Mouse (Mus musculus) c-Kit-positive CD71-positive TER-119-negative erythroid progenitor cells, embryonic 14.5 days (primary cell): ENCODE data around the gene Bglap3.
"Not testable (repeated sequence)": the region's sequence is repeated elsewhere in the genome, so short reads cannot be mapped to it uniquely, and the experiment has no call there.

Experiments used
- DNase-seq: peaks from one replicate; pipeline ENCODE4 v3.0.0-alpha.2; 2013; ENCODE audit warnings: low read depth

Gene Bglap3

DNA sequence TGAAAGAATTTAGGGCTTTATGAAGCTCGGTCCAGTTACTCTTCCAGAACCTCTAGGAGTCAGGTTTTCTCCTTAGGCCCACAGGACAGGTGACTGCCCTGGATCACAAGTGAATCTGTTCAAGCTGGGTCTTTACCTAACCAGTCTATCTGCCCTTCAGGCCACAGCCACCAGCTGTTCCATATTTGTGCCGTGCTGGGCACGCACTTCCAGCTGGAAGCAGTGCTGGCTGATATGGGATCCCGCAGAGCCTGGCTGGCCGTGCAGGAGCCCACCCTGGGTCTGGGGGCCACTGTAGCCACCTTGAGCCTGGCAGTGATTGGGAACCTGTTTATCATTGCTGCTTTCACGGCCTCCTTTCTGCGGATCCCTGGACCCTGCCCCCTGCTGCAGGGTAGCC, 4.1 kb upstream of the Bglap3 start:
- DNase-seq: not testable (repeated sequence)

DNA sequence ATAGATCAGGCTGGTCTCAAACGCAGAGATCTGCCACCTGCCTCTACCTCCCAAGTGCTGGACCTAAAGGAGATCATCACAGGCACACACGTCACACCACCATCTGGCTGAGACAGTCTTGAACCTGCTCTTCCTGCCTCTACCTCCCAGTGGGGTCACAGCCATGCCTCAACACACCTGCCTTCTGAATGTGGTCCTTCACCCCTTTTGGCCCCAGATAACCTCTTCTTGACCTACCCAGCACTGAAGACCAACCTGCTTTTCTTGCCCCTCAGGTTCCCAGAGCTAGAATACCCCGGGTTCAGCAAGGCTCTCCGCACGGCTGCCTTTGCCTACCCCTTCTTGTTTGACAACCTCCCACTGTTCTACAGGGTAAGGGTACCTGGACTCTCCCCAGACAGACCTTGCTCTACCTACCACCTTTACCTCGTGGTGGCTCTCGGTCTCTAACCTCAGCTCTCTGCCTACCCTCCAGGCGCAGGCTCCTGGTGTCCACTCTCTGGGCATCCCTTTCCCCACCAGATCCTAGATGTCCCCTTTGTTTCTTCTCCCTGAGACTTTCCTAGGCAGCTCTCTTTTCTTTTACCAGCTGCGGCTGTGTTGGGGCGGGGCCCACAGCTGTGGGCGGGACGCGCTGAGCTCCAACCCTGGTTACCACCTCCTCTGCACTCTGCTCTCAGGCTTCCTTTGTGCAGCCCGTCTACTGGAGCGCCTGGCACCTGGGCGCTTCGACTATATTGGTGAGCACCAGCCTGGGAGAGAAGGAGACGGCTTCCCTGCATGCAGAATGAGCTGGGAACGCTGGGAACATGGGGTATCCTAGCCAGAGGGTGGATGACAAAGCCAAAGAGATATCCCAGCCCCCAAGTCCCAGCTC, 3.4 kb upstream of the Bglap3 start:
- peak; percentile 34 for DNase-seq

DNA sequence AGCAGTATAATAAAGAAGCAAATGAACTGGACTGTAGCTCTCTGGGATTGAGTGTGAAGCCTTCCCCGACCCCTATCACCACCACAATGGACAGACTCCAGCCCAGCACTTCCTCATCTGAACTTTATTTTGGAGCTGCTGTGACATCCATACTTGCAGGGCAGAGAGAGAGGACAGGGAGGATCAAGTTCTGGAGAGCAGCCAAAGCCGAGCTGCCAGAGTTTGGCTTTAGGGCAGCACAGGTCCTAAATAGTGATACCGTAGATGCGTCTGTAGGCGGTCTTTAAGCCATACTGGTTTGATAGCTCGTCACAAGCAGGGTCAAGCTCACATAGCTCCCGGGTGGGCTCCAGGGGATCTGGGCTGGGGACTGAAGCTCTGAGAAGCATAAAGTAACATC, 4.0 kb downstream of the Bglap3 start:
- DNase-seq: not testable (repeated sequence)

DNA sequence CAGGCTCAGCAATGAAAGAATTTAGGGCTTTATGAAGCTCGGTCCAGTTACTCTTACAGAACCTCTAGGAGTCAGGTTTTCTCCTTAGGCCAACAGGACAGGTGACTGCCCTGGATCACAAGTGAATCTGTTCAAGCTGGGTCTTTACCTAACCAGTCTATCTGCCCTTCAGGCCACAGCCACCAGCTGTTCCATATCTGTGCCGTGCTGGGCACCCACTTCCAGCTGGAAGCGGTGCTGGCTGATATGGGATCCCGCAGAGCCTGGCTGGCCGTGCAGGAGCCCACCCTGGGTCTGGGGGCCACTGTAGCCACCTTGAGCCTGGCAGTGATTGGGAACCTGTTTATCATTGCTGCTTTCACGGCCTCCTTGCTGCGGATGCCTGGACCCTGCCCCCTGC, 5.0 kb downstream of the Bglap3 start:
- not testable (repeated sequence) for DNase-seq

DNA sequence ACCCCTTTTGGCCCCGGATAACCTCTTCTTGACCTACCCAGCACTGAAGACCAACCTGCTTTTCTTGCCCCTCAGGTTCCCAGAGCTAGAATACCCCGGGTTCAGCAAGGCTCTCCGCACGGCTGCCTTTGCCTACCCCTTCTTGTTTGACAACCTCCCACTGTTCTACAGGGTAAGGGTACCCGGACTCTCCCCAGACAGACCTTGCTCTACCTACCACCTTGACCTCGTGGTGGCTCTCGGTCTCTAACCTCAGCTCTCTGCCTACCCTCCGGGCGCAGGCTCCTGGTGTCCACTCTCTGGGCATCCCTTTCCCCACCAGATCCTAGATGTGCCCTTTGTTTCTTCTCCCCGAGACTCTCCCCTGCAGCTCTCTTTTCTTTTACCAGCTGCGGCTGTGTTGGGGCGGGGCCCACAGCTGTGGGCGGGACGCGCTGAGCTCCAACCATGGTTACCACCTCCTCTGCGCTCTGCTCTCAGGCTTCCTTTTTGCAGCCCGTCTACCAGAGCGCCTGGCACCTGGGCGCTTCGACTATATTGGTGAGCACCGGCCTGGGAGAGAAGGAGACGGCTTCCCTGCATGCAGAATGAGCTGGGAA, 5.6 kb downstream of the Bglap3 start:
- DNase-seq: not testable (repeated sequence)

DNA sequence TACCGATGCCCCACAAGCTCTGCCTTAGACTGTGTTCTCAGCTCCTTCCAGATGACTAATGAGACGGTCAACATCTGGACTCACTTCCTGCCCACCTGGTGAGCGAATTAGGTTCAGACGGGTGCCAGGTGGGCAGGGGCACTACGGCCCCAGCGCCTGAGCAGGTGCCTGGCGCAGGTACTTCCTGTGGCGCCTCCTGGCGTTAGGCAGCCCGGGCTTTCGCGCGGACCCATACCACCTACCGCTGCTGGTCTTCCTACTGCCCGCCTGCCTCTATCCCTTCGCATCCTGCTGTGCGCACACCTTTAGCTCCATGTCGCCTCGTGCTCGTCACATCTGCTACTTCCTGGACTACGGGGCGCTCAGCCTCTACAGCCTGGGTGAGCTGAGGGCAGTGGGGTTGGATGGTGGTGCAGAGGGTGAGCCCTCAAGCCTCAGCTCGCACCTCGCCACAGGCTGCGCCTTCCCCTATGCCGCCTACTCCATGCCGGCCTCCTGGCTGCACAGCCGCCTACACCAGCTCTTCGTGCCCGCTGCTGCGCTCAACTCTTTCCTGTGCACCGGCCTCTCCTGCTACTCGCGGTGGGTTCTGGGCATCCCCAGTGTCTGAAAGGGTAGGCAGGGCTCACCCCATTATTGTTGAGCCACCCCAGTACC, 6.7 kb downstream of the Bglap3 start:
- no peak for DNase-seq

DNA sequence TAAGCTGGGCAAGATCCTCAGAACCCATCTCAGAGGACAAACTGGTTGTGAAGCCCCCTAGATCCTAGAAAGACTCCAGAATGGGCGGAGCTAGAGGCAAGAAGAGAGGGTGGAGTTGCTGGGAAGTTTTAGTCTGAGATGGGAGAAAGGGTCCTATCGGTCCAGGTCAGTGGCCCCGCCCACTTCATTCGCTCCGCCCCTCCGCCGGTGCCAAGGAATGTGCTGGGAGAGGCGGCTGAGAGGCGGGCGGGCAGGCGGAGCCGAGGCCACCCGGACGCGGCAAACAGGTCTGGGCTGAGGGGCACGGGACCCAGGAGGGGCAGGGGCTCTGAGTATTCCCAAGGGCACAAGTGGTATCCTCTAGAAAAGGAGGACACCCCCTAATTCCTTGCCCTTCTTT, 8.2 kb downstream of the Bglap3 start, which contains the start of gene Paqr6:
Gene Paqr6 (plus strand): TSS at position 248 of the 400 bp plus-strand sequence.
- peak; percentile 62 for DNase-seq

DNA sequence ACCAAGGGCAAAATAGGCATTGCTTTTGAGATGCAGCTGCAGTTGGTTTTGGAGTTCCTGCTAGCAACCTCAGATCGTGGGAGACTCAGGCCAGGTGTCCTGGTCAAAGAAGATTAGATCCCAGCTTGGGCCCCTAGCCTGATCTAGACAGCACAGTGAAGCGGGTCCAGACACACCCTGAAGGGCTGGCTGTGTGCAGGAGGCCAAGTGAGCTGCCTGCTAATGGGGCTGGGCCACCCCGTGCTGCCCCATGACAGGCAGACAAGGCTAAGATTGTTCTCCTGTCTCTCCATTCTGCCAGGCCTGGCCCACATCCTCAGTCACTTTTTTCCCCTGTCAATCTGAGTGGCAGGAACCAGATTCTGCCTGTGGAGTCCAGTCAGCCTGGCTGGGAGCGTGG, 8.8 kb downstream of the Bglap3 start:
- DNase-seq: peak; percentile 78

DNA sequence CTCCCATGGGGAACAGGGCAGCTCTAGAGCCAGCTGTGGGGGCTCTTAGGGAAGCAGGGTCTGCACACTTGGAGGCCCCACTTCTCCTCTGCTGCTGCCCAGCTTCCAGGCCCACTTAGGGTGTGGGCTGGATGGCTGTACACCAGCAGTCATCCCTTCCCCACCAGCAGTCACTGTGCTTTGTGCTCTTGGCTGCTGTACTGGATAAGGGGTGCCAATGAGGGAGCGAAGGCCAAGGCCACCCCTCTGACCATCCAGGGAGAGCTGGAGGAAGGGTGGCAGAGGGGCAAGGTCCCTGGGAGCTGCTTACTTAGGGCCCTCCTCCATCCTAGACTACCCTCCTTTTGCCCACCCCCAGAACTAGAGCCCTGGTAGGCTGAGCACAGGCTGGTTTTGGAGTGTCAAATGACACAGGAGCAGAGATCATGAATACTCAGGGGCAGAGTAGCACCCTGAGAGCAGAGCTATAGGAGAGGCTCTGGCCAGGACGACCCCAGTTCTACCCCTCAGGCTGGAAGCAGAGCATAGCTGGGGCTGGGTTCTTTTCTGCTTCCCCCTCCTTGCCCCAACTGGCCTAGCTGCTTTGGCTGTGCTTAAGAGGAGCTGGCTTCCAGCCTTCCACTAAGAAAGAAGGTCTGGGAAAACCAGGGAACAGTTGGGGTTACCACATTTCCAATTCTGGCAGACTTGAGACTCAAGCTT, 10.8 kb downstream of the Bglap3 start:
- no peak for DNase-seq

DNA sequence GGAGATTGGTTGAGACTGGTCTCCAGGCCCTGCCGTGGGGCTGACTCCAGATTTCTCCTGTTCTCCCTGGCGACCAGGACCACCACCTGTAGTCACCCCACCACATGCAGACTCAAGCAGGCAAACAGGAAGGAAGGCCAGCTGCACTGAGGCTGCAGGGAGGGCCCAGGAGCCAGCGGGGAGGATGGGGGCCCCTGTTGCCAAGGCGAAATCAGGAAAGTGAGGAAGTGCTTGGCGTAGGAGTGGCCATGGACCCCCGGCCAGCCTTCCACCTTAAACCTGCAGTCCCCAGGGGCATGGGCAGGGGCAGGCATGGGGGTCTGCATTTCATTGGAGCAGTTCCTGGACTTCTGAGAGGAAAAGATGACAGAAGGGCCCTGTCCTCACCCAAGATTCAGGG, 11.4 kb downstream of the Bglap3 start:
- DNase-seq: no peak

DNA sequence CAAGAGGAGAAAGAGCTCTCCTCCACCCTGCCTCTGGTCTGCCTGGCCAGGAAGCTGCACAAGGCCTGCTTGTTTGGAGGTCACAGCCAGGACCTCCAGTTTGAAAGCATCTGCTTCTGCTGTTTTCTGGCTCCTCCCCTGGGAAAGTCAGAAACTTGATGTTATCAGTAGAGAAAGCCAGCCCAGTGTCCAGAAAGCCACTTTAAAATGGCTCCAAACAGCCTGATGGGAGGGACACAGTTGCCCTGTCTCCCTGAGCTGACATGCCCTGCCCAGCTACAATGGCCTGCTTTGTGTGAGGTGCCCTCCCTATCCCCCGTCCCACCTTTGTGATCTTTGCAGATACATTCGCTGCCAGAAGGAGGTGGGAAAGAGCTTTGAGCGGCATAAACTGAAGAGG, 12.6 kb downstream of the Bglap3 start:
- no peak for DNase-seq

DNA sequence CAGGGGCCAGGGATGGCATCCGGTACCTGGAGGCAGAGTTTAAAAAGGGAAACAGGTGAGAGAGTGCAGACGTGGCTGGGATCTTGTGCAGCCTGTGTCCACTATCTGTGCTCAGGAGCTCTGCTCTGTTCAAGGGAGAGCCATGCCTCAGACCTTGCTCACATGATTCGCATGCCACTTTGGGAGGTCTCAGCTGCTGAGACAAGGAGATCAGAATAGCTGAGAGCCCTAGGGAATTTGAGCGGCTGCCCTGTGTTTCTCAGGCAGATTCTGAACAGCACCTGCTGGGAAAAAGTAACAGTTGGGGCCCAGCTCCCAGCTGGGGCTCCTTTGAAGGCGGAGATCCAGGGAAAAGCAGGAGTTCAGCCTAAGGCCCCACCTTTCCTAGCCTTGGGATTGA, 13.0 kb downstream of the Bglap3 start:
- no peak for DNase-seq

DNA sequence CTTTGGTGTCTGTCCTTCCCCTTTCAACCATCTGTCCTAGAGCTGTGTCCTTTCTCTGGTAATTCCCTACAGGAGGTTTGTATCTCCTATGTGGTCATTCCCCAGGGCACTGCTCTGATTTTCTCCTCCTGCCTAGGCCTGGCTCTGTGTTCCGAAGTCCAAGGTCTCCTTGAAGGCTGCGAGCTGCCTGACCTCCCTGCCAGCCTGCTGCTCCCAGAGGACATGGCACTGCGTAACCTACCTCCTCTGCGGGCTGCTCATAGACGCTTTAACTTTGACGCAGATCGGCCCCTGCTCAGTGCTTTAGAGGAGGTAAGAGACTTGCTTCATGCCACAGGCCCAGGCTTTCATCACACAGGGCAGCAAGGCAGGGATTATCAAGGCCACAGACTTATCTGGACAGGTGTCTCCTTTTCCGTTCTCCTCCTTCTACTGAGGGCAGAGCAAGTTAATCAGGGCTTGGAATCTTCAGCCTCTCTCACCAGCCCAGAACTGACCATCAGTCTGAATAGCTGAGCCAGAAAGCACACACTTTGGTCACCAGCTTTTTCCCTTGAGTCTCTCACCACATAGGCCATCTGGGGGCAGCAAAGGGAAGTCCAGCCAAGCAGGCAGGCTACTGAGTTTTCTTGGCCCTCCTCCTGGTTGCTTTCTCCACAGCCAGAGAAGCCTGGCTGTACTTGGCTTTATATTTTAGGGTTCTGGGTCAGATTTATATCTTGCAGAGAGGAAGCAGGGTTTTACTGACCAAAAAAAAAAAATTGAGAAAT, 18.0 kb downstream of the Bglap3 start:
- no peak for DNase-seq

DNA sequence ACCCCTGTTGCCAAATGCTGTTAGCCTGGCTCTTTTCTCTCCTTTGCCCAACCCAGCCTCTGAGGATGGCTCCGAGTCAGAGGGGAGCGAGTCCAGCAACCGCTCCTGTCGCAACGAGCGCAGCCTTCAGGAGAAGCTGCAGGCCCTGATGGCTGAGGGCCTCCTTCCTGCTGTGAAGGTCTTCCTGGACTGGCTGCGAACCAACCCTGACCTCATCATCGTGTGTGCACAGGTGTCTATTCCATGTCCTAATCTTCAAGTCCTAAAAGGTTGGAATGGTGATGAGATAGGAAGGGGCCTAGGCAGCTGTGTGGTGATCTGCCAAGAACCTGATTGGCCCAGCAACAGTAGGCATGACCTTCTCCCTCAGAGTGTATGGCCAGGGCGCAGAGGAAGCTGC, 19.6 kb downstream of the Bglap3 start:
- DNase-seq: no peak

DNA sequence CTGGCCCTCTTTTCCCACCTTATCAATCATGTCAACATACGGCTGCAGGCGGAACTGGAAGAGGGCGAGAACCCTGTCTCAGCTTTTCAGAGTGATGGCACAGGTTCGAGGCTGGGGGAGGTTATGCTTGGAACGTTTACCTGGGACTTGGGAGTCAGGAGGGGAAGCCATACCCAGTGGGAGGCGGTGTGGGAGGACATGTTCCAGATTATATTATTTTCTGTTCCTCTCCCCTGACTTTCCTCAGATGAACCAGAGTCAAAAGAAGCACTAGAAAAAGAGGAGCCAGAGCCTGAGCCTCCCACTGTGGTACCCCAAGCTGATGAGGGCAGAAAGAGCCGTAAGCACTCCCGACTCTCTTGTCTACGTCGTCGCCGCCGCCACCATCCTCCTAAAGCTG, 21.8 kb downstream of the Bglap3 start:
- no peak for DNase-seq

DNA sequence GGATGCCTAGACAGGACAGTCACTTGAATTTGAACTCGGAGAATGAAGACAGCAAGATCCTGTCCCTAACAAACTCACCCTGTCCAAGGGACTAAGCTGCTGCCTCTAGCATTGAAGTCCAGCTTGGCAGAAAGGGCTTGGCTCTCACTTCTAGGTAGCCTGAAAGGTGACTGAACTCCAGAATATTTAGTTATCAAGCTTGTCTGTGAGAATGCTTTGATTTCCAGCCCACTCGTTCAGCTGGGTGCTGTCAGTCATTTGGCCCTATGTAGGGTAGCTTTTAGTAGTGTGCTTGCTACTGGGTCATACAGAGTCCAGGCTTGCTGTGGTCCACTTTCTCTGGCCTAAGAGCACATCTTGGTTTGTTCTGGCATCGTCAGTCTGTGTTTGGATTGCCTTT, 33.5 kb downstream of the Bglap3 start:
- DNase-seq: no peak

DNA sequence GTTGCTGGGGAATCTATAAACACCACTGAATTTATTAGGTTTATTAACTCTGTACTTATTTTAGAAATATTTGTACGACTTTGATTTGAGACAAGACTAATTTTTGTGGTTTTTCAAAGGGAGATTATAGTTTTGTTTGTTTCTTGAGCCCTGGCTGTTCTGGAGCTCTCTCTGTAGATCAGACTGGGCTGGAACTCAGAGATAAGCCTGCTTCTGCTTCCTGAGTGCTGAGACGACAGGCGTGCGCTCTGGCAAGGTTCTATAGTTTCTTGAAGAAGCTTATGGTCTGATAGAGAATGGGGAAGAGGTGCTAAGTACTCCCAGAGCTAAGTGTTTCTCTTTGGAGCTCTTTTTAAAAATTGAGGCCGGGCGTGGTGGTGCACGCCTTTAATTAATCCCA, 34.2 kb downstream of the Bglap3 start:
- peak; percentile 54 for DNase-seq

DNA sequence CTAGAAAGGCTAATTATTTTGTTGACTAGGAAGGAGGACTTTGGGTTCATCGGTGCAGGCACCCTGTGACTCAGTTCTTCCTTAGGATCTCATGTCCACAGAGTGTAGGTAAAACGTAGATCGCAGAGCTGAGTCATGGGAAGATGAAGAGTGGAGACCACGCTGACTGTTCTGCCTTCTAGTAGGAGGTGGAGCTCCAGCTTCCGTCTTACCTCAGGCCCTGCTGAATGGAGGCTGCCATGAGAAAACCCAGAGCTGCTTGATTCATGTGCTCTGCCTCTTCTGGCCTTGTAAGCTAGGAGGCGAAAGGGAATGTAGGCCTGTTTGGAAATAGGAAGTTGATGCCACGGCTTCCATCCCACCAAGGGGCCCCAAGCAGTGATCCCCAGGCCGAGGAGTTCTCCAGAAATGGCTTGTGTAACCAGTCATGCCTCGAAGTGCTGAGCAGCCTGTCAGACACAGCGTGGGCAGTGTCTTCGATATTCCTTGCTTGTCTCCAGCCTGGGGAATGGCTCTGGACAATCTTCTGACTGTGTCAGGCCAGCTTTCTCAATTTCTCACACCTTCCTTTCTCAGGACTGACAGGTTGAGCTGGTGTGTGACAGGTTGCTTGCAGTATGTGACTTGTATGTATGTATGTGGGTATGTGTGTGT, 35.0 kb downstream of the Bglap3 start:
- DNase-seq: no peak

DNA sequence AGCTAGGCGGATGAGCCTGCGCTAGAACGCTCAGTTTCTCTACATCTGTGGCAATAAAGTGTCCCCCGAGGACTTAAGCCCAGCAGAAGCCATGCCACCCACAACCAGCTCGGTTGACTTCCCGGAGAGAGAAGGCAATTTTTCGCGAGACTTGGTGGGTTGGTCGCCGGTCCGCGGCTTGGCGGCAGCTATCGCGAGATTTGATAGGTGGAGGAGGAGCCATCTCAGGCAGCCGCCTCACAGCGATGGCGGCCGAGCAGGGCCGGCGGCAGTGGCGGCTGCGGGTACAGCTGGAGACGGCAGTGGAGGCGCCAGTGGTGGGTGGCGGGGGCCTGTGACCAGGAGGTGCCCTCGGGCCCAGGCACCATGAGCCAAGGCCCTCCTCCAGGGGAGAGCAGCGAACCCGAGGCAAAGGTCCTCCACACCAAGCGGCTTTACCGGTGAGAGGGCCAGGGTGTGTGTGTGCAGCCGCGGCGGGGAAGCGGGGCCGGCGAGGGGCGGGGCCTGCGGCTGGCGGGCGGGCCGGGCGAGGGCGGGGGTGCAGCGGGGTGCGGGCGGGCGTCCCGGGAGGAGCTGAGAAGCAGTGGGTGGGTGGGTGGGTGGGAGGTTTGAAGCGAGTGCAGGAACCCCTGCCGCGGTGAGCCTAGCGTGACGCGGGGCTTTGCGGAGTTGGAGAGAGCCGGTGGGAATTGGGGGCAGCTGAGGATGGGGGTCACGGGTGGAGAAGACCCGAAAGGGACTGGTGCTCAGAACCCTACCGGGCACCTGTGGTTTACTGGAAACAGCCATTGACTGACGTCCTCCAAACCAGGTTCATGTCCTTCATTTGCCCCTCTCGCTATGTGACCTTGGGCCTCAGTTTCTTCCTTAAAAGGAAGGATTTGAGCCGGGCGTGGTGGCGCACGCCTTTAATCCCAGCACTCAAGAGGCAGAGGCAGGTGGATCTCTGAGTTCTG, 36.2 kb downstream of the Bglap3 start, which contains the start of the genes Tmem79 and Smg5:
Gene Tmem79 (minus strand): TSS at position 91 of the 956 bp plus-strand sequence.
Gene Smg5 (plus strand): TSS at position 203 of the 956 bp plus-strand sequence.
- peak; percentile 89 for DNase-seq
